25 mouse cellular contexts compared by ENCODE assay signal in the genomic region with DNA sequence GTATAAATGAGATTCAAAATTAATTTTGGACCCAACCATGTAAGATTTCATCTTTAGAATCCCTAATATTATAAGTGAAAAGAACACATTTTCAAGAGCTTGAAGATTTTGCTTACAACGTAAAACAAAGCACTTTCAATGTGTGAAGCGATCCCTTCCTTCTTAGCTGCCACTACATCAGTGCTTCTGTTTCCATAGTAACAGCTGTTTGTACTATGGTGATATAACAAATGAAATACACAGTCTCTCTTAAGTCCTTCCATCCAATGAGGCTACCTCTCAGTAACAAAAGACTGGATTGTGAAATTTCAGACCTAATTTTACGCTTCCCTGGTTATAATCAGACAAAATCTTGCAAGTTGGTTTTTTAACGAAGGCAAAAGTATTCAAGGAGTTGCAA.
DNase-seq lines count a peak whose midpoint lies in the region; ATAC-seq and TF ChIP-seq lines count a peak whose summit lies in the region.
"Had no signal": no experiment of that assay in that cellular context is flagged by ENCODE, and none has a peak within 500 bp of the region (broad histone marks: within the 10 kb centered on the region; RNA-seq: fewer than 3 reads in every experiment).

No protein-coding gene starts in this region.

- WGBS in forebrain, embryonic 15.5 days = 12% methylated on average over 4 of the region's 4 CpGs
- 47% methylated on average over 4 of the region's 4 CpGs for WGBS in forebrain, embryonic 11.5 days
- 75% methylated on average over 4 of the region's 4 CpGs for WGBS in limb, embryonic 14.5 days
- WGBS in limb, embryonic 10.5 days = 90% methylated on average over 4 of the region's 4 CpGs
- 15% methylated on average over 4 of the region's 4 CpGs for WGBS in forebrain, postnatal 0 days
- 75% methylated on average over 4 of the region's 4 CpGs for WGBS in cerebellum, adult 2 months

- H3K27me3 ChIP-seq in forebrain, embryonic 15.5 days = no peaks in the 10 kb centered on the region
- no peaks in the 10 kb centered on the region for H3K27me3 ChIP-seq in forebrain, embryonic 11.5 days (ENCODE audit: control insufficient read depth, insufficient read depth, low read length)
- H3K27me3 ChIP-seq in limb, embryonic 14.5 days (ENCODE audit: control insufficient read depth, insufficient read depth, low read length) = no peaks in the 10 kb centered on the region
- H3K27me3 ChIP-seq in limb, embryonic 10.5 days (ENCODE audit: low read depth, poor library complexity, severe bottlenecking) = no peaks in the 10 kb centered on the region
- no peaks in the 10 kb centered on the region for H3K27me3 ChIP-seq in forebrain, postnatal 0 days (ENCODE audit: insufficient read depth, low read length)
- H3K27me3 ChIP-seq in cerebellum, adult 2 months (ENCODE audit: control insufficient read depth, insufficient read depth, low read length) = no peaks in the 10 kb centered on the region
- H3K27me3 ChIP-seq: intestine, embryonic 15.5 days; liver, embryonic 13.5 days; megakaryocyte, embryonic 14.5 days had no signal

- no peak for DNase-seq in forebrain, embryonic 11.5 days (ENCODE audit: low spot score)
- DNase-seq in limb, embryonic 14.5 days (ENCODE audit: low spot score) = peak; percentile 10
- no peak for DNase-seq in limb, embryonic 10.5 days (ENCODE audit: low spot score)
- peak; percentile 32 for DNase-seq in brain, adult 2 months (ENCODE audit: low read depth, low spot score)
- DNase-seq in forebrain, postnatal 0 days = peak; percentile 48
- no peak for DNase-seq in cerebellum, adult 2 months
- no peak for DNase-seq in MN1 (ENCODE audit: low spot score)
- DNase-seq: adrenal gland, adult 8-10 months; B cell, adult 2 months; cerebellum, adult 11-12 months; cerebellum, postnatal 25 days; gastrocnemius, postnatal 25 days; heart, adult 2 months; heart, postnatal 36 days; kidney, adult 9 months; kidney, postnatal 4 days; layer of hippocampus, adult 9-11 months; liver, embryonic 13.5 days; right cerebral cortex, postnatal 25 days; thymus, adult 18-20 months; thymus, postnatal 4 days had no signal

- peak; percentile 84 for ATAC-seq in forebrain, embryonic 15.5 days (replicated peaks)
- no peak for ATAC-seq in forebrain, embryonic 11.5 days (replicated peaks; ENCODE audit: low FRiP score)
- ATAC-seq in limb, embryonic 14.5 days (ENCODE audit: low FRiP score, low read depth) = no peak
- peak; percentile 95 for ATAC-seq in forebrain, postnatal 0 days
- ATAC-seq: intestine, embryonic 15.5 days had no signal

- TF ChIP-seq CTCF in forebrain, postnatal 0 days (IDR thresholded peaks at IDR 0.05; ENCODE audit: low read depth) = no peak
- no peak for TF ChIP-seq CTCF in cerebellum, adult 2 months (IDR thresholded peaks at IDR 0.05; ENCODE audit: borderline replicate concordance, insufficient read depth, low read depth, low read length)

- H3K4me3 ChIP-seq in forebrain, embryonic 15.5 days = no peak overlapping the region
- no peak overlapping the region for H3K4me3 ChIP-seq in forebrain, embryonic 11.5 days (ENCODE audit: low read depth, low read length)
- H3K4me3 ChIP-seq in limb, embryonic 14.5 days (replicated peaks; ENCODE audit: low read length) = no peak overlapping the region
- H3K4me3 ChIP-seq in limb, embryonic 10.5 days = no peak overlapping the region
- no peak overlapping the region for H3K4me3 ChIP-seq in forebrain, postnatal 0 days (ENCODE audit: low read depth, low read length)
- H3K4me3 ChIP-seq in cerebellum, adult 2 months (replicated peaks; ENCODE audit: insufficient read depth, low read depth, low read length) = no peak overlapping the region
- H3K4me3 ChIP-seq: heart, adult 2 months; intestine, embryonic 15.5 days; left cerebral cortex, adult 2 months; liver, embryonic 13.5 days; megakaryocyte, embryonic 14.5 days had no signal

- no peak overlapping the region for H3K27ac ChIP-seq in forebrain, embryonic 15.5 days (replicated peaks)
- H3K27ac ChIP-seq in forebrain, embryonic 11.5 days (ENCODE audit: low read depth, low read length) = no peak overlapping the region
- no peak overlapping the region for H3K27ac ChIP-seq in limb, embryonic 14.5 days (replicated peaks; ENCODE audit: low read depth, low read length)
- H3K27ac ChIP-seq in limb, embryonic 10.5 days = no peak overlapping the region
- H3K27ac ChIP-seq in forebrain, postnatal 0 days (ENCODE audit: low read depth, low read length) = no peak overlapping the region
- H3K27ac ChIP-seq in cerebellum, adult 2 months (ENCODE audit: insufficient read depth, low read length) = no peak overlapping the region
- H3K27ac ChIP-seq: heart, adult 2 months; intestine, embryonic 15.5 days; left cerebral cortex, adult 2 months; liver, embryonic 13.5 days had no signal

- H3K4me1 ChIP-seq in forebrain, embryonic 15.5 days = peaks cover 3% of the 10 kb centered on the region; the same call in 1 of the 2 replicates
- no peaks in the 10 kb centered on the region for H3K4me1 ChIP-seq in forebrain, embryonic 11.5 days (replicated peaks; ENCODE audit: control insufficient read depth, insufficient read depth, low read length)
- H3K4me1 ChIP-seq in limb, embryonic 14.5 days (ENCODE audit: control insufficient read depth, insufficient read depth, low read length) = 0 out of 2 replicates have a peak, but pooled peaks cover 4% of the 10 kb centered on the region
- H3K4me1 ChIP-seq in limb, embryonic 10.5 days = peaks cover 6% of the 10 kb centered on the region
- H3K4me1 ChIP-seq in forebrain, postnatal 0 days (ENCODE audit: insufficient read depth) = no peaks in the 10 kb centered on the region; the same call in 1 of the 2 replicates
- H3K4me1 ChIP-seq in cerebellum, adult 2 months (ENCODE audit: control insufficient read depth, insufficient read depth, low read length) = no peaks in the 10 kb centered on the region
- H3K4me1 ChIP-seq: intestine, embryonic 15.5 days; liver, embryonic 13.5 days; megakaryocyte, embryonic 14.5 days had no signal

- no peak for TF ChIP-seq POLR2A in limb, embryonic 14.5 days (IDR thresholded peaks at IDR 0.05; ENCODE audit: borderline replicate concordance, extremely low read depth, insufficient read depth, insufficient read length)
- TF ChIP-seq POLR2A in cerebellum, adult 2 months (IDR thresholded peaks at IDR 0.05; ENCODE audit: borderline replicate concordance, insufficient read depth, low read length) = no peak

- no peaks in the 10 kb centered on the region for H3K9me3 ChIP-seq in forebrain, embryonic 15.5 days
- no peaks in the 10 kb centered on the region for H3K9me3 ChIP-seq in forebrain, embryonic 11.5 days (ENCODE audit: control insufficient read depth, low read length)
- H3K9me3 ChIP-seq in limb, embryonic 14.5 days (ENCODE audit: control insufficient read depth, low read length) = no peaks in the 10 kb centered on the region
- H3K9me3 ChIP-seq in limb, embryonic 10.5 days (replicated peaks) = no peaks in the 10 kb centered on the region
- H3K9me3 ChIP-seq in forebrain, postnatal 0 days (ENCODE audit: low read length) = no peaks in the 10 kb centered on the region
- H3K9me3 ChIP-seq: intestine, embryonic 15.5 days; liver, embryonic 13.5 days had no signal

- H3K4me2 ChIP-seq in forebrain, embryonic 15.5 days (replicated peaks) = no peak overlapping the region
- no peak overlapping the region for H3K4me2 ChIP-seq in forebrain, embryonic 11.5 days (ENCODE audit: low read depth, low read length, severe bottlenecking)
- H3K4me2 ChIP-seq in limb, embryonic 14.5 days (replicated peaks; ENCODE audit: low read depth, low read length, severe bottlenecking) = no peak overlapping the region
- no peak overlapping the region for H3K4me2 ChIP-seq in forebrain, postnatal 0 days (ENCODE audit: low read depth)
- H3K4me2 ChIP-seq: intestine, embryonic 15.5 days; liver, embryonic 13.5 days had no signal

- H3K9ac ChIP-seq in forebrain, embryonic 15.5 days (replicated peaks) = no peak overlapping the region
- H3K9ac ChIP-seq in forebrain, embryonic 11.5 days (ENCODE audit: low read length) = no peak overlapping the region
- H3K9ac ChIP-seq in limb, embryonic 14.5 days (ENCODE audit: low read depth, low read length, severe bottlenecking) = no peak overlapping the region
- no peak overlapping the region for H3K9ac ChIP-seq in forebrain, postnatal 0 days
- H3K9ac ChIP-seq: intestine, embryonic 15.5 days; liver, embryonic 13.5 days had no signal

- no peaks in the 10 kb centered on the region for H3K36me3 ChIP-seq in forebrain, embryonic 15.5 days
- H3K36me3 ChIP-seq in forebrain, embryonic 11.5 days (ENCODE audit: control insufficient read depth, insufficient read depth, low read length) = no peaks in the 10 kb centered on the region
- H3K36me3 ChIP-seq in limb, embryonic 14.5 days (ENCODE audit: control insufficient read depth, insufficient read depth, low read length) = no peaks in the 10 kb centered on the region
- H3K36me3 ChIP-seq in limb, embryonic 10.5 days = no peaks in the 10 kb centered on the region
- no peaks in the 10 kb centered on the region for H3K36me3 ChIP-seq in forebrain, postnatal 0 days (ENCODE audit: insufficient read depth)
- H3K36me3 ChIP-seq: intestine, embryonic 15.5 days; liver, embryonic 13.5 days had no signal

Comparison
In these comparisons a context has a peak if more than half of its experiments do, and no peak if none do; other contexts are left out.
1. ATAC-seq: peak in forebrain, embryonic 15.5 days (single experiment) and forebrain, postnatal 0 days (single experiment); none in forebrain, embryonic 11.5 days (single experiment) and limb, embryonic 14.5 days (single experiment).
2. DNase-seq: peak in limb, embryonic 14.5 days (single experiment), brain, adult 2 months (single experiment) and forebrain, postnatal 0 days (single experiment); none in forebrain, embryonic 11.5 days (single experiment), limb, embryonic 10.5 days (single experiment), cerebellum, adult 2 months (0 of 2) and MN1 (single experiment).